Mouse (Mus musculus) intestine, embryonic 15.5 days (tissue): ENCODE data around the gene Zfp574. TPM values are rescaled to one million over a fixed set of nuclear protein-coding genes. Genes with fewer than 3 reads are reported as not detected.

ENCODE experiments used
- ATAC-seq: fragments of 200-750 bp; cut with Nextera tagmentation; 2 replicates; pipeline ENCODE4 v1.8.0; 2017; ENCODE audit warnings: moderate TSS enrichment, moderate library complexity
- H3K27ac ChIP-seq: fragments of 300-500 bp; sonication (generic); 2 replicates; pipeline ENCODE4 v1.5.1; 2015; ENCODE audit warnings: mild to moderate bottlenecking, inconsistent platforms
- H3K27me3 ChIP-seq: fragments of 300-500 bp; sonication (generic); replicated peaks from 2 replicates; pipeline ENCODE4 v1.6.1; 2015; ENCODE audit warnings: inconsistent platforms
- H3K36me3 ChIP-seq: fragments of 300-500 bp; sonication (generic); 2 replicates; pipeline ENCODE4 v1.6.1; 2015; ENCODE audit warnings: inconsistent platforms
- H3K4me1 ChIP-seq: fragments of 300-500 bp; sonication (generic); replicated peaks from 2 replicates; pipeline ENCODE4 v1.6.1; 2015; ENCODE audit warnings: inconsistent platforms
- H3K4me2 ChIP-seq: fragments of 300-500 bp; sonication (generic); replicated peaks from 2 replicates; pipeline ENCODE4 v1.6.1; 2015; ENCODE audit warnings: mild to moderate bottlenecking, inconsistent platforms
- H3K4me3 ChIP-seq: fragments of 300-500 bp; sonication (generic); replicated peaks from 2 replicates; pipeline ENCODE4 v1.5.1; 2015; ENCODE audit warnings: inconsistent platforms
- H3K9ac ChIP-seq: fragments of 300-500 bp; sonication (generic); 2 replicates; pipeline ENCODE4 v1.6.1; 2015; ENCODE audit warnings: inconsistent platforms
- H3K9me3 ChIP-seq: fragments of 300-500 bp; sonication (generic); 2 replicates; pipeline ENCODE4 v1.6.1; 2016; ENCODE audit warnings: inconsistent platforms
- WGBS: fragments of 180-500 bp; shearing (Covaris S2); methylation state at CpG from one replicate; pipeline ENCODE4 v1.1.7; 2015; 5-methylcytosine and 5-hydroxymethylcytosine counted together
- polyA plus RNA-seq: library from polyadenylated mRNA; unstranded; fragments of >200 nt; fragmentation: Nextera tagmentation; extraction: Ambion mirVana; gene quantifications from 2 replicates; pipeline ENCODE4 v1.2.1, GENCODE M21; 2015

Gene Zfp574
- polyA plus RNA-seq, 1 experiment from 2014 or later: 24.7 TPM

DNA sequence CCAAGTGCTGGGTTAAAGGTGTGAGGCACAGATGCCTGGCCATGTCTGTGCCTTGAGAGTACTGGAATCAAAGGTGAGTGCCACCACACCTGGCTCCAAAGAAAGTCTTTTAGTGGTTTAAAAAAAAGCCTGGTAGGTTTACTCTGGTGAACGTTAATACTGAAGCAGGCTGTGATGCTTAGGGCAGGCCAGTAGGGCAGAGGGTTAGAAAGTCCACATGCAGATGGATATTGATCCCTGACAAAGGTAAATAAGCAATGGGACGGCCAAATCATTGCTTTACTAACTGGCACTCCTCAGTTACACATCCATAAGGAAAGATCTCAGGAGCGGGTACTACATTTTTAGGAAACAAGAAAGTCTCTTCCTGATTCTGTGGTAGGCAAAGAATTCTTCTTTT lies 19.8 kb upstream of the Zfp574 start:
- Histone ChIP-seq H3K4me3 (no peak overlapping the region), H3K36me3 (peaks cover 8% of the 10 kb centered on the region; the same call in 1 of the 2 replicates), H3K9ac (no peak overlapping the region), H3K4me1 (no peaks in the 10 kb centered on the region), H3K27me3 (no peaks in the 10 kb centered on the region), H3K27ac (no peak overlapping the region), H3K4me2 (no peak overlapping the region), H3K9me3 (no peaks in the 10 kb centered on the region)
- WGBS: 80% methylated on average over 3 of the region's 3 CpGs
- ATAC-seq: no peak

DNA sequence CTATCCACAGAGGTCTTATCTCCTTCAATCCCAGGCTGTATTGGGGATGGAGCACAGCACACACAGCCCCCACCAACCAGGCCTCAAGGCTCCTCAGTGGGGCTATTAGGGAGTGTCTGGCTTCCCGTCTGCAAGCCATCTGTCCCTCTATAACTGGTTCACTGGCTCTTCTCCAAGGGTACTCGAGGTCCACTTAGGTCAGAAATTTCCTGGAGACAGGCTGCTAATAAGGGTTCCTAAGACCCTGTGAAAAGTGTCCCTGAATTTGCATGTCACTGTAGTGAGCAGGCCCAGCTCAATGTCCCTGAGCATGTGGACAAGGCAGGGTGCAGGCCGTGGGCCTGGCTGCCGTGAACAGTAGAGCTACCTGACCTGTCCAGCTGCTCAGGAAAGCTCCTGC lies 15.4 kb upstream of the Zfp574 start:
- Histone ChIP-seq H3K4me1 (no peaks in the 10 kb centered on the region), H3K27me3 (no peaks in the 10 kb centered on the region), H3K4me2 (no peak overlapping the region), H3K9ac (no peak overlapping the region), H3K27ac (no peak overlapping the region), H3K9me3 (no peaks in the 10 kb centered on the region), H3K4me3 (no peak overlapping the region), H3K36me3 (peaks cover 24% of the 10 kb centered on the region; the same call in 1 of the 2 replicates)
- no peak for ATAC-seq
- WGBS: 56% methylated on average over 4 of the region's 4 CpGs

DNA sequence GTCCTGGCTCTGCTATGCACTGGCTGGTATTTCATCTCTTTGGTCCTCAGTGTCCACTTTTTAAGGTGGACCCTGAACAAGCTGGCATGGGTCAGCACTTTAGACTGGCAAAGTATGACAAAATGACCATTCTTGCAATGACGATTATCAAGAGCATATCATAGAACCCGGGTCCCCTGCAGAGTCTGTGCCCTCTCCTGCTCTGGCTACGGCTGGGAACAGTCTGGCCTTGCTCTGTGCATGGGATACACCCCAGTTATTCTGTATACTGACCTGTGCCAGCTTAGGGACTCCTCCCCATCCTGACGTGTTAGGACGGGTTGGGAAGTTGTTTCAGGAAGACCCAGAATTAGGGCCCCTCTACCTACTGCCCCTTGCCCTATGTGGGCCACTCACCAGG lies 14.5 kb upstream of the Zfp574 start:
- ATAC-seq: no peak
- Histone ChIP-seq H3K9ac (no peak overlapping the region), H3K4me1 (no peaks in the 10 kb centered on the region), H3K36me3 (peaks cover 29% of the 10 kb centered on the region), H3K27me3 (no peaks in the 10 kb centered on the region), H3K9me3 (no peaks in the 10 kb centered on the region), H3K27ac (no peak overlapping the region), H3K4me2 (no peak overlapping the region), H3K4me3 (no peak overlapping the region)
- WGBS: 93% methylated on average over 5 of the region's 5 CpGs

DNA sequence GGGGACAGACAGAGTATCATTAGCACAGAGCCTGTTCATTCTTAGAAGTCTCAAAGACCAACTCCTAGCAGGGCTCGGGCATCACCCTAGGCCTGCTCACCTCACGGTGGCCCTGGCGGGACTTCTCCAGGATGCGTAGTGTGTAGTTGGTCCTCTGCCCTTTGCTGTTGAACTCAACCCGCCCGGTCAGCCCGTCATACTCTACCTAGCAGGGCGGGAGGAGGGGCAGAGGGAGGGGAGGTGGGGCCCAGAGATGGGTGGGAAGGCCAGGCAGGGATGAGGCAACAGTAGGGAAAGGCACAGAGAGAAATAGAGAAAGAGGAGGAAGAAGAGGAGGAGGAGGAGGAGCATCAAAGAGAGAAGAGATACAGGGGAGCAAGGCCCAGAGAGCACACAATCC lies 14.0 kb upstream of the Zfp574 start:
- Histone ChIP-seq H3K9ac (no peak overlapping the region), H3K4me2 (no peak overlapping the region), H3K9me3 (no peaks in the 10 kb centered on the region), H3K4me1 (no peaks in the 10 kb centered on the region), H3K27ac (no peak overlapping the region), H3K36me3 (peaks cover 32% of the 10 kb centered on the region), H3K4me3 (no peak overlapping the region), H3K27me3 (no peaks in the 10 kb centered on the region)
- 87% methylated on average over 8 of the region's 8 CpGs for WGBS
- ATAC-seq: 0 out of 2 replicates have a peak, but pooled peaks have one; percentile 8

DNA sequence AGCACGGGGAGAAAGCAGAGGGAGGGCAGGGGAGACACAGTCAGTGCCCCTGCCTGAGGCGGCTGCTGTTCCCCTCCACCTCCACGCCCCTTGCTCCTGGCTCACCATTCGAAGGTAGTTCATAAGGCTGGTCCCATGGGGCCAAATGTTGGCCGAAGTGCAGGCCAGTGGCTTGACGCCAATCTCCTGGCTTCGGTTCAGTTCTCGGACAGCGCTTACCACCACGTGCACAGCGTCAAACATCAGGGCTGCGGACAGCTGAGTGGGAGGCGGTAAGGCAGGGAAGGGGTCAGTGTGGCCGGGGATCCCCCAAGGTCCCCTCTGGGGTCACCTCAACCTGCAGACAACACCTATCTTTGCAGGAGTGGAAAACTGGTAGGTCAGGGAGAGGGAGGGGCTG lies 13.5 kb upstream of the Zfp574 start:
- 88% methylated on average over 13 of the region's 14 CpGs for WGBS
- H3K36me3 ChIP-seq: peaks cover 35% of the 10 kb centered on the region
- ATAC-seq: no peak

DNA sequence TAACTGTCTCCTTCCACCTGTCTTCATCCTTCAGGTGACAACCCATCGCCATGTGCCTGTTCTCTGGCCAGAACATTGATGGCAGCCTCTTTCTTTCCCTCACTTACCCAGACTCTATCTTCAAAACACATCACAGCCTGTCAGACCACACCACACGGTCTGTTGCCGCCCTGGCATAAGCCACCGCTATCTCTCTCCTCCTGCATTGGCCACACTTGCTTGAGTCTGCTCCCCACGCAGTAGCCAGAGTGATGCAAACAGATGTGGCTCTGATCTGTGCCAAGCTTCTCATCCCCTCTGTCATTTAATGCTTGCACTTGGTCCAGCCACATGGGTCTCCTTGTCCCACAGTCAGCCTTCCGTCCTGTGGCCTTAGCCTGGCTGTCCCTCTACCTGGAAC lies 9.0 kb upstream of the Zfp574 start:
- peaks cover 31% of the 10 kb centered on the region for H3K36me3 ChIP-seq
- H3K9ac ChIP-seq: no peak overlapping the region
- 90% methylated on average over 6 of the region's 6 CpGs for WGBS
- peaks cover 4% of the 10 kb centered on the region; the same call in 1 of the 2 replicates for H3K4me1 ChIP-seq
- no peak overlapping the region for H3K4me2 ChIP-seq
- H3K4me3 ChIP-seq: no peak overlapping the region
- no peaks in the 10 kb centered on the region for H3K9me3 ChIP-seq
- H3K27me3 ChIP-seq: no peaks in the 10 kb centered on the region
- H3K27ac ChIP-seq: no peak overlapping the region
- ATAC-seq: no peak

More for the DNA sequence above, 13.5 kb upstream of the Zfp574 start:
- Histone ChIP-seq H3K4me3 (no peak overlapping the region), H3K27me3 (no peaks in the 10 kb centered on the region), H3K9me3 (no peaks in the 10 kb centered on the region), H3K4me2 (no peak overlapping the region), H3K4me1 (no peaks in the 10 kb centered on the region), H3K9ac (no peak overlapping the region), H3K27ac (no peak overlapping the region)

DNA sequence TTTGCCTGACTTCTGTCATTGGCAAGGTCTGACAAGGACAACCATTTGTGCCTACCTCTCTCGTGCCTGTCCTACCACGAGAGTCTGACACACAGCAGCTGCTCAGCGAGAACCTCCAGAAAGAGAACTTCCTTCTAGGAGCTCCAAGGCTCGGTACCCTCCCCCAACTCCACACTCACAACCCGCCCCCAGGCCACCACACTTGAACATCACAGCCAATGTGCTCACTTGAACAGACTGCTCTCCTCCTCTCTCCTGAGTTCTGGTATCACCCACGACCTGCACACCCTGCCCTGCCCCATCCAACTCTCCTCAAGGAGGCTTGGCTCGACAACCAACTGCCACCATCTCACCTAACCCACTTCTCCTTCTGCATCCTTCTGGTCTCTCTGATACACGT lies 8.5 kb upstream of the Zfp574 start:
- no peak overlapping the region for H3K4me3 ChIP-seq
- WGBS: 84% methylated on average over 8 of the region's 8 CpGs
- H3K27ac ChIP-seq: no peak overlapping the region
- peaks cover 27% of the 10 kb centered on the region for H3K36me3 ChIP-seq
- H3K4me1 ChIP-seq: peaks cover 5% of the 10 kb centered on the region; the same call in 1 of the 2 replicates
- no peaks in the 10 kb centered on the region for H3K27me3 ChIP-seq
- H3K9ac ChIP-seq: no peak overlapping the region
- ATAC-seq: no peak
- no peaks in the 10 kb centered on the region for H3K9me3 ChIP-seq
- H3K4me2 ChIP-seq: no peak overlapping the region

DNA sequence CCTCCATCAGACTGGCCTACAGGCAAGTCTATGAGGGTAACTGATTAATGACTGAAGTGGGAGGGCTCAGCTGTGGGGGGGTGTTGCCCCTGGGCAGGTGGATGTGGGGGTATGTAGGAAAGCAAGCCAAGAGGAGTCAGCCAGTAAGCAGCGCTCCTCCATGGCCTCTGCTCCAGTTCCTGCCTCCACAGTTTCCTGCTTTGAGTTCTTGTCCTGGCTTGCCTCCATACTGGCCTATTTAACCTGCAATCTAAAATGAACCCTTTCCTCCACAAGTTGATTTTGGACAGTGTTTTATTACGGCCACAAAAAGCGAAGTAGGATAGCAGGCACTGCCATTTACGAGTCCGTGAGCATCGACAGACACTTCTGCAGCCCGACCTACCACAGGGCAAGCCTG lies 5.0 kb upstream of the Zfp574 start:
- no peaks in the 10 kb centered on the region for H3K27me3 ChIP-seq
- H3K4me1 ChIP-seq: peaks cover 14% of the 10 kb centered on the region
- 85% methylated on average over 7 of the region's 7 CpGs for WGBS
- ATAC-seq: no peak
- H3K36me3 ChIP-seq: peaks cover 20% of the 10 kb centered on the region
- no peak overlapping the region for H3K27ac ChIP-seq
- no peak overlapping the region for H3K4me3 ChIP-seq
- no peak overlapping the region for H3K9ac ChIP-seq
- no peak overlapping the region for H3K4me2 ChIP-seq
- no peaks in the 10 kb centered on the region for H3K9me3 ChIP-seq

DNA sequence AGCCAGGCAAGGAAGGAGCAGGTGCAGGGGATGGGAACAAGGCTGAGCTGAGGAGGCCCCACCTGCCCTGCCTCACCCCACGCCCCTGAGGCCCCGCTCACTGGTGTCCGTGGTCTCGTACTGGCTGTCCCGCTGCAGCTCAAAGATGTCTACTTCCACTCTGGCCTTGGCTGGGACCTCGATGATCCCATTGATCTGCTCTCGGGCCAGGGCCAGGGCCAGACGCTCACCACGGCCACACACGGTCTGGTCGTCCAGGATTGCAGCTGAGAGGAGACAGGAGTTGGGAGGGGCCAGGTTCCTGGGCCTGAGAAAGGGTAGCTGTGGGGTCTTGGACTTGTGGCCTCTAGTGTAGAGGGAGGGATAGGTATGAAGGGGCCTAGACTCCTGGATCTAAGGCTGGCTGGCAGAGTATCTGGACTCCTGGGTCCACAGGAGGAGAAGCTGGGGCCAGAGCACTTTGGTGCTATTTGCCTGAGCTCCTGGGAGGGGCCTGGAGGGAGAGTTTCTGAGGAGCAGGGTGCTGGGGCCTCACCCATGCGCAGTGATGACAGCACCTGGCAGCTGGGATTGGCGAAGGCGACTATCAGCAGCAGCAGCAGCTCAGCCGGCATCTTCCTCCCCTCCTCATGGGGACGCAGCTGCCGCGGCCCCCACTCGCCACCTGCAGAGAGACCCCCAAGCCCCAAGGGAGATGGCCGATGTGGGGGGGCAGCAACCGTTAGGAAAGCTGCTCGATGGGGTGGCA lies 4.3 kb upstream of the Zfp574 start:
- peaks cover 15% of the 10 kb centered on the region for H3K4me1 ChIP-seq
- no peak overlapping the region for H3K4me3 ChIP-seq
- WGBS: 85% methylated on average over 22 of the region's 22 CpGs
- no peaks in the 10 kb centered on the region for H3K27me3 ChIP-seq
- H3K9me3 ChIP-seq: no peaks in the 10 kb centered on the region
- no peak overlapping the region for H3K9ac ChIP-seq
- ATAC-seq: no peak
- H3K4me2 ChIP-seq: no peak overlapping the region
- no peak overlapping the region for H3K27ac ChIP-seq
- H3K36me3 ChIP-seq: peaks cover 14% of the 10 kb centered on the region; the same call in 1 of the 2 replicates

DNA sequence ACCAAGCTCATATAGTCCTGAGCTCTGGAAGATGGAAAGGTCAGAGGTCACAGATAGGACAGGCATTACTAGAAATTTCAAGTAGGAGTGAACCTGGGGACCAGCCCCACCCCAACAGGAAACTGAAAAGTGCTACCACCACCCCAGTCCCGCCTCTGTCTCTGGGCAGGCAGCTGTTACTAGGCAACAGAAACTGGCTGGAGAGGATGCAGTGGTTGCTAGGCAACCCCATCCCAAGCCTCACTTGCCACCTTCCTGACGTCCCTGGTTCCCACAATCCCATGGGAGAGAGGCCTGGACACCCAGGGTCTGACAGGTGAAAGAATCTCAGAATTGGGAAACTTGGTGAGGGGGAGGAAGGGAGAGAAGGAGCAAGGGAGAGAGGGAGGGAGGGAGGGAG lies 3.6 kb upstream of the Zfp574 start:
- Histone ChIP-seq H3K4me3 (no peak overlapping the region), H3K9me3 (no peaks in the 10 kb centered on the region), H3K36me3 (peaks cover 9% of the 10 kb centered on the region; the same call in 1 of the 2 replicates), H3K27me3 (no peaks in the 10 kb centered on the region), H3K9ac (no peak overlapping the region), H3K27ac (no peak overlapping the region), H3K4me2 (no peak overlapping the region), H3K4me1 (peaks cover 22% of the 10 kb centered on the region)
- ATAC-seq: no peak
- WGBS: 37% methylated on average over 2 of the region's 2 CpGs

DNA sequence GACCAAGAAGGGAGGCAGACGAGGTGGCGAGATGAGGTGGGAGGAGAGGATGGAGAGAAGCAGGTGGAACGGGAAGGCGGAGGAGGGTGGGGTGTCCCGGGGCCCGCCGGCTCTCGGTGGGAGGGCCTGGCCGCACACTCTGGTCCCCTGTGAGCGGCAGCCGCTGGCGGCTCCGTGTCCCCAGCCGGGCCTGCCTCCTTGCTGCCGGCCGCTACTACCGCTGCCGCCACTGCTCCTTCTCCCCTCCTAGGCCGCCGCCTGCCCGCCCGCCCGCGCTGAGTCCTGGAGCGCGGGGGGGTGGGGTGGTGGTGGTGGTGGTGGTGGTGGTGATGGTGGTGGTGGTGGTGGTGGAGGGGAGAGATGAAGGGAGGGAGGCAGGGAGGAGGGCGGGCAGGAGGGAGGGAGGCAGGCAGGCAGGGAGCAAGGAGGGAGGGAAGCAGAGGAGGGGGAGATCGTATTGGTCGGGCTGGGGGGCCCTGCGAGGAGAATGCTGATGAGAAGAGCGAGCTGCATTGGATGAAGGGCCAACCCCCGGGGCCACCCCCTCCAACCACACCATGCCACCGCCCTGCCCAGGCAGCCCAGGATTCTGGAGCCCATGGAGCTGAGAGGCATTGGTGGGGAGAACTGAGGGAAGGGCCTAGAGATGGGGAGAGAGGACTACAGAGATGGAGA lies 486 bp downstream of the Zfp574 start:
- H3K4me2 ChIP-seq: peak overlapping the region; percentile 94
- peaks cover 27% of the 10 kb centered on the region for H3K4me1 ChIP-seq
- H3K27ac ChIP-seq: peak overlapping the region; percentile 82
- ATAC-seq: peak; percentile 8; the same call in 1 of the 2 replicates
- peak overlapping the region; percentile 62 for H3K4me3 ChIP-seq
- H3K27me3 ChIP-seq: no peaks in the 10 kb centered on the region
- WGBS: 1% methylated on average over 20 of the region's 33 CpGs
- H3K9me3 ChIP-seq: no peaks in the 10 kb centered on the region
- peak overlapping the region; percentile 70 for H3K9ac ChIP-seq
- peaks cover 6% of the 10 kb centered on the region; the same call in 1 of the 2 replicates for H3K36me3 ChIP-seq

DNA sequence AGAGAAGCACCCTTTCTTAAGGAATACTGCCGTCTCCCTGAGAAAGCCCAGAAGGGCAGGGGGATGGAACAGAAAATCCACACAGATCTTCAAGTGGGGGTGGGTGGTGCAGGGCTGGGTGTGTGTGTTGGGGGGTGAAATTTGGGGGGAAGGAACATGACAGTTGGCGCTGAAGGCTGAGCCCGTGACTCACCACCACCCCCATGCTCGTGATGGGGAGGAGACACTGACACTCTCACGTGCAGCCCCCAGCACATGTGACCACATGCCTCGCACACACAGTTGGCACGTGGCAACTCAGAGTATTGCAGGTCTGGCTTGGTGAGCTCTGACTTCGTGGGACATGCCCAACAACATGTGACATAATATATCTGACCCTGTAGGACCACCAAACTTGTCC lies 1.6 kb downstream of the Zfp574 start:
- no peak overlapping the region for H3K27ac ChIP-seq
- ATAC-seq: no peak
- H3K9ac ChIP-seq: no peak overlapping the region; the same call in 1 of the 2 replicates
- no peaks in the 10 kb centered on the region for H3K27me3 ChIP-seq
- H3K36me3 ChIP-seq: no peaks in the 10 kb centered on the region
- no peaks in the 10 kb centered on the region for H3K9me3 ChIP-seq
- H3K4me2 ChIP-seq: no peak overlapping the region
- peaks cover 32% of the 10 kb centered on the region for H3K4me1 ChIP-seq
- WGBS: 81% methylated on average over 8 of the region's 8 CpGs
- no peak overlapping the region for H3K4me3 ChIP-seq
